Mouse (Mus musculus) small intestine, adult 10 weeks (tissue): ENCODE data around the gene Trpm2. TPM values are rescaled to one million over a fixed set of nuclear protein-coding genes. Genes with fewer than 3 reads are reported as not detected.

ENCODE experiments used
- polyA plus RNA-seq: library from polyadenylated mRNA; stranded (reverse); fragments of 350-450 nt; fragmentation: Illumina TruSeq; extraction: RNeasy Lipid Tissue Mini Kit (QIAGEN cat#74804); gene quantifications from one replicate; pipeline ENCODE4 v1.2.3, GENCODE M21; 2014; ENCODE audit warnings: low replicate concordance

Gene Trpm2
- polyA plus RNA-seq: 1.3 TPM

GRCm38 (mm10) chr10:77970481-77970880 is at the start of gene Trpm2:
Gene Trpm2 (minus strand): TSS chr10:77970563.

DNA sequence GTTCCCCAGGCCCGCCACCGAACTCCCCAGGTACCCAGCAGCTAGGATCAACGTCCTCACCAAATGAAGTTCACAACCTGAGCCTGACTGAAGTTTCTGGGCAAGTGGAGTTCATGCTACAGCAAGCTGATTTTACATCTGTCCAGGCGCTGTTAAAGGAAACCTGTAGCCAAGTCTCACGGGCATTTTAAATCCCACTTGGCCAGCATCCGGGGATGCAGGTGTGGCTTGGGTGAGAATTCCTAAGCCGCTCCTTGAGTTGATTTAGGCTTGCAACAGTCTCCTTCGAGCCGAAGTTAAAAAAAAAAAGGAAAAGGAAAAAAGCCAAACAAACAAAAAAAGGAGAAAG is 39.6 kb upstream of the Trpm2 start, which contains the start of gene Pfkl:
Gene Pfkl, minus strand, starts transcription at position 139 of the 349 bp plus-strand sequence.

GRCm38 (mm10) chr10:77978351-77979350 is 8.3 kb upstream of the Trpm2 start, which contains the start of gene 1810043G02Rik:
Gene 1810043G02Rik (plus strand): TSS chr10:77978524.

DNA sequence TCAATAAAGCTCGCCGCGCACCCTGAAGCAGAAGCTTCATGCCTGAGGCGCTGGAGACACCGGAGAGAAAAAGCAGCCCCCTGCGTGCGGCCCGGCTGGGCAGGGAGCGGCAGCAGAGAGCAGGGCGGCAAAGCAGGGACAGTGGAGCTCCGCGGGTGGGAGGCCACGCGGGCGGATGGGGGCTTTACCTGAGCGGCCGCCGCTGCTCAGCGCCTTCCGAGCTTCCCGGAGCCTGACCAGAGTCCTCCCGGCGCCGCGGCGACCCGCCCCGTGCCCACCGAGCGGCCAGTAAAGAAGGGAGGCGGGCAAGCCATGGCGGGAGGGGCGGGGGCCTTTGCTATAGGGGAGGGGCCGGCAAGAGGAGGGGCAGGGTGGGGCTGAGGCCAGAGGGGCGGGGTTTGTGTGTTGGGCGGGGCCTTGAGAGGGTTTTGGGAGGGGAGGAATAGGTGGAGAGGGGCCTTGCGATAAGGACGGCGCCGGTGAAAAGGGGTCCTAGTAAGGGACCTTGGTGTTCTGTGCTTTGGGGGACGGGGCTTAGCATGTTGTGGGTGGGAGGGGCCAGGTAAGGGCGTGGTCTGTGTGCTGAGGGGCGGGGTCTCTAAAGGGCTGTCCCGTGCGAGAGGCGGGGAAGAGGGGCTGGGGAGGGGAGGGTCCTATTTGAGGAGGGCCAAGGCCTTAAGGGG is 68.0 kb downstream of the Trpm2 start, which contains the start of gene Lrrc3:
Gene Lrrc3, minus strand, starts transcription at position 326 of the 683 bp plus-strand sequence.

DNA sequence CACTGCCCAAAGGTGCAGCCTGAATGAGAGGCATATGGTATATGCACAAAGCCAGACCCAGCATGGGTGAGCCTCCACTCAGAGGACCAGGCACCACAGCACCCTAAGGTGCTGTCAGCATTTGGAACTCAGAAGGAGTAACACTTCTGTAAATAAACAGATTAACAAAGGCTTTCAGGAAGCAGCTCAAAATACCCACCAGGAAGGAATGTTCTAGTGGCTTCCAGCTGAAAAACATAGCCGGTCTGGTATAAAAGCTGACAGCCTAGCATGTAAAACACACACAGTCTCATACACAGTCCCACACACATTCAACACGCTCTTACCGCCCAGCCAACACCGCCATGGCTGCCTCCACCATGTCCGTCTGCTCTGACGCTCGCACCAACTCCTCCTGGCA is 108.7 kb downstream of the Trpm2 start, which contains the start of gene Gm3285:
Gene Gm3285, plus strand, starts transcription at position 301 of the 400 bp plus-strand sequence.

Other genes with a start within 250 kb of the Trpm2 start
- not detected for gene Krtap12-1, start 250.0 kb downstream of the Trpm2 start, polyA plus RNA-seq
- not detected for gene Gm10100, start 244.1 kb downstream of the Trpm2 start, polyA plus RNA-seq
- not detected for gene Gm18596, start 227.9 kb downstream of the Trpm2 start, polyA plus RNA-seq
- gene Gm9736, start 219.2 kb downstream of the Trpm2 start, polyA plus RNA-seq: not detected
- gene Gm3233, start 210.9 kb downstream of the Trpm2 start, polyA plus RNA-seq: not detected
- gene Gm3238, start 199.2 kb downstream of the Trpm2 start, polyA plus RNA-seq: not detected
- gene Gm7138, start 193.6 kb downstream of the Trpm2 start, polyA plus RNA-seq: not detected
- gene Gm3250, start 188.0 kb downstream of the Trpm2 start, polyA plus RNA-seq: not detected
- not detected for gene Gm7137, start 182.4 kb downstream of the Trpm2 start, polyA plus RNA-seq
- not detected for gene Gm9639, start 175.5 kb downstream of the Trpm2 start, polyA plus RNA-seq
- gene Gm19668, start 171.4 kb downstream of the Trpm2 start, polyA plus RNA-seq: not detected
- gene Gm9507, start 158.7 kb downstream of the Trpm2 start, polyA plus RNA-seq: not detected
- not detected for gene Gm2696, start 155.9 kb downstream of the Trpm2 start, polyA plus RNA-seq
- gene Krtap10-4, start 143.5 kb downstream of the Trpm2 start, polyA plus RNA-seq: not detected
- gene Krtap10-10, start 134.6 kb downstream of the Trpm2 start, polyA plus RNA-seq: not detected
- gene Gm36176, start 123.8 kb downstream of the Trpm2 start, polyA plus RNA-seq: not detected
- gene Gm10318, start 117.7 kb downstream of the Trpm2 start, polyA plus RNA-seq: not detected
- gene Gm3285, start 108.6 kb downstream of the Trpm2 start, polyA plus RNA-seq: not detected
- gene Lrrc3, start 68.0 kb downstream of the Trpm2 start, polyA plus RNA-seq: 2.0 TPM
- 0.33 TPM for gene 1810043G02Rik, start 8.0 kb upstream of the Trpm2 start, polyA plus RNA-seq
- 0.52 TPM for gene Pfkl, start 39.5 kb upstream of the Trpm2 start, polyA plus RNA-seq
- gene Dnmt3l, start 71.4 kb upstream of the Trpm2 start, polyA plus RNA-seq: 0.41 TPM
- gene Aire, start 73.0 kb upstream of the Trpm2 start, polyA plus RNA-seq: not detected
- gene Icosl, start 98.7 kb upstream of the Trpm2 start, polyA plus RNA-seq: 4.6 TPM
- 14.9 TPM for gene D10Jhu81e, start 199.2 kb upstream of the Trpm2 start, polyA plus RNA-seq
- gene Pwp2, start 214.6 kb upstream of the Trpm2 start, polyA plus RNA-seq: 1.4 TPM